Mouse (Mus musculus): Measurements from ENCODE around the gene Grik3.

Grik3 gene

GRCm38 (mm10) chr4:125705746-125706145 lies 215.2 kb downstream of the Grik3 start:
- peak; percentile 3 for DNase-seq (ENCODE audit: extremely low read depth, low read depth, low spot score)

GRCm38 (mm10) chr4:125709716-125710115 lies 219.2 kb downstream of the Grik3 start:
- no peak for DNase-seq (ENCODE audit: extremely low read depth, low read depth, low spot score)

- no peak for DNase-seq (ENCODE audit: extremely low read depth, low read depth, low spot score)
Measured at GRCm38 (mm10) chr4:125717881-125718280, 227.4 kb downstream of the Grik3 start.

GRCm38 (mm10) chr4:125718429-125719140 lies 228.1 kb downstream of the Grik3 start:
- DNase-seq (ENCODE audit: extremely low read depth, low read depth, low spot score) = no peak

GRCm38 (mm10) chr4:125726241-125726640 lies 235.7 kb downstream of the Grik3 start:
- no peak for DNase-seq (ENCODE audit: extremely low read depth, low read depth, low spot score)

- DNase-seq (ENCODE audit: extremely low read depth, low read depth, low spot score) = no peak
Measured at GRCm38 (mm10) chr4:125727030-125727429, 236.5 kb downstream of the Grik3 start.

- no peak for DNase-seq (ENCODE audit: extremely low read depth, low read depth, low spot score)
Measured at GRCm38 (mm10) chr4:125727626-125728025, 237.1 kb downstream of the Grik3 start.

GRCm38 (mm10) chr4:125728091-125728863 lies 237.8 kb downstream of the Grik3 start:
- DNase-seq (ENCODE audit: extremely low read depth, low read depth, low spot score) = no peak

GRCm38 (mm10) chr4:125729305-125730220 lies 239.1 kb downstream of the Grik3 start:
- DNase-seq (ENCODE audit: extremely low read depth, low read depth, low spot score) = no peak

GRCm38 (mm10) chr4:125730751-125731150 lies 240.3 kb downstream of the Grik3 start:
- no peak for DNase-seq (ENCODE audit: extremely low read depth, low read depth, low spot score)

- no peak for DNase-seq (ENCODE audit: extremely low read depth, low read depth, low spot score)
Measured at GRCm38 (mm10) chr4:125736783-125737182, 246.3 kb downstream of the Grik3 start.

GRCm38 (mm10) chr4:125738825-125739224 lies 248.3 kb downstream of the Grik3 start:
- DNase-seq (ENCODE audit: extremely low read depth, low read depth, low spot score) = no peak

GRCm38 (mm10) chr4:125742162-125742571 lies 251.7 kb downstream of the Grik3 start:
- no peak for DNase-seq (ENCODE audit: extremely low read depth, low read depth, low spot score)

GRCm38 (mm10) chr4:125745902-125746301 lies 255.4 kb downstream of the Grik3 start:
- no peak for DNase-seq (ENCODE audit: extremely low read depth, low read depth, low spot score)

- no peak for DNase-seq (ENCODE audit: extremely low read depth, low read depth, low spot score)
Measured at GRCm38 (mm10) chr4:125756393-125756792, 265.9 kb downstream of the Grik3 start.

GRCm38 (mm10) chr4:125760326-125760725 lies 269.8 kb downstream of the Grik3 start:
- no peak for DNase-seq (ENCODE audit: extremely low read depth, low read depth, low spot score)

- DNase-seq (ENCODE audit: extremely low read depth, low read depth, low spot score) = no peak
Measured at GRCm38 (mm10) chr4:125763056-125763455, 272.6 kb downstream of the Grik3 start.
